Mouse (Mus musculus) ES-E14 (cell line): ENCODE data around the gene Ccdc9. TPM values are rescaled to one million over a fixed set of nuclear protein-coding genes. Genes with fewer than 3 reads are reported as not detected.

Experiments used
- DNase-seq: peaks from one replicate; pipeline ENCODE4 v3.0.0-alpha.2; 2013; ENCODE audit warnings: low read depth, low spot score
- H3K27ac ChIP-seq: 2 replicates; pipeline ENCODE4 v1.5.1; 2012; ENCODE audit warnings: low read depth, mild to moderate bottlenecking, low read length, moderate library complexity, mixed read lengths; ENCODE audit not compliant: poor library complexity, insufficient read depth, severe bottlenecking
- H3K36me3 ChIP-seq: 2 replicates; pipeline ENCODE4 v1.6.1; 2012; ENCODE audit warnings: mild to moderate bottlenecking, low read length, moderate library complexity, mixed read lengths; ENCODE audit not compliant: control insufficient read depth, poor library complexity, insufficient read depth, severe bottlenecking
- H3K4me1 ChIP-seq, 2 experiments: fragments of 150-350 bp in 1 of 2; sonication (generic) in 1 of 2; 2 replicates each; pipeline ENCODE4 v1.6.1; 2012; ENCODE audit warnings: low read length in 2 of 2, mild to moderate bottlenecking in 1 of 2, mixed read lengths in 1 of 2; ENCODE audit not compliant: control insufficient read depth in 2 of 2, insufficient read depth in 2 of 2, poor library complexity in 1 of 2
- H3K4me3 ChIP-seq, 2 experiments: fragments of 150-350 bp in 1 of 2; sonication (generic) in 1 of 2; 2 replicates each; pipeline ENCODE4 v1.5.1; 2012; ENCODE audit warnings: low read length in 2 of 2, low read depth in 1 of 2, mild to moderate bottlenecking in 1 of 2, mixed read lengths in 1 of 2; ENCODE audit not compliant: insufficient read depth in 1 of 2, poor library complexity in 1 of 2, severe bottlenecking in 1 of 2
- H3K9ac ChIP-seq: 2 replicates; pipeline ENCODE4 v1.6.1; 2012; ENCODE audit warnings: low read depth, mild to moderate bottlenecking, low read length, mixed read lengths; ENCODE audit not compliant: poor library complexity, insufficient read depth, severe bottlenecking
- H3K9me3 ChIP-seq: fragments of 150-350 bp; sonication (generic); 2 replicates; pipeline ENCODE4 v1.6.1; 2012; ENCODE audit warnings: low read depth, mild to moderate bottlenecking, low read length; ENCODE audit not compliant: control insufficient read depth, insufficient read depth
- CHD2 ChIP-seq: IDR thresholded peaks from 2 replicates; pipeline ENCODE4 v1.6.1; 2014; ENCODE audit warnings: mild to moderate bottlenecking, low read depth, low read length, inconsistent platforms
- HCFC1 ChIP-seq: IDR thresholded peaks from 2 replicates; pipeline ENCODE4 v1.6.1; 2012; ENCODE audit warnings: low read length, inconsistent platforms, borderline replicate concordance; ENCODE audit not compliant: insufficient read depth
- MAFK ChIP-seq: IDR thresholded peaks from 2 replicates; pipeline ENCODE4 v1.6.1; 2014; ENCODE audit warnings: mild to moderate bottlenecking, low read depth, low read length, inconsistent platforms; ENCODE audit not compliant: insufficient read depth
- ZC3H11A ChIP-seq: IDR thresholded peaks from 2 replicates; pipeline ENCODE4 v1.6.1; 2012; ENCODE audit warnings: low read depth, mild to moderate bottlenecking, inconsistent platforms, low read length, borderline replicate concordance
- ZNF384 ChIP-seq: IDR thresholded peaks from 2 replicates; pipeline ENCODE4 v1.6.1; 2012; ENCODE audit warnings: low read depth, low read length, inconsistent platforms
- in situ Hi-C, 2 experiments: fragments of 600-800 bp; cut with MboI; formaldehyde crosslinking; loops; one replicate each; pipeline ENCODE4 v1.15.1; 2025; ENCODE audit warnings: low sequenced_read_pairs in 2 of 2, inconsistent platforms in 1 of 2; ENCODE audit not compliant: unreplicated experiment in 2 of 2
- total RNA-seq: library from RNA; depleted of rRNA; stranded (reverse); fragments of 300-350 nt; gene quantifications from 2 replicates; pipeline ENCODE4 v1.2.3, GENCODE M21; 2012; rRNA removed

Gene Ccdc9
- total RNA-seq, 1 experiment: 53.9 TPM

GRCm38 (mm10) chr7:16241787-16242186 is 44.8 kb downstream of the Ccdc9 start:
- TF ChIP-seq ZC3H11A: no peak
- Histone ChIP-seq H3K9ac (no peak overlapping the region), H3K4me3 (no peak overlapping the region), H3K27ac (no peak overlapping the region), H3K9me3 (no peaks in the 10 kb centered on the region), H3K4me1 (peaks cover 1 to 2% of the 10 kb centered on the region in 2 experiments; a peak in 1 of 4 replicates), H3K36me3 (no peaks in the 10 kb centered on the region)
- in situ Hi-C loops: no loop called here
- DNase-seq: peak; percentile 47

GRCm38 (mm10) chr7:16240978-16241303 is 45.7 kb downstream of the Ccdc9 start:
- no peak for DNase-seq
- Histone ChIP-seq H3K9me3 (no peaks in the 10 kb centered on the region), H3K4me3 (no peak overlapping the region), H3K36me3 (no peaks in the 10 kb centered on the region), H3K4me1 (peaks cover 1 to 2% of the 10 kb centered on the region in 2 experiments; a peak in 1 of 4 replicates), H3K27ac (no peak overlapping the region), H3K9ac (no peak overlapping the region)
- TF ChIP-seq ZC3H11A (no peak), CHD2 (no peak), HCFC1 (no peak), MAFK (no peak)
- in situ Hi-C loops: no loop called here

GRCm38 (mm10) chr7:16240281-16240977 is 46.2 kb downstream of the Ccdc9 start:
- TF ChIP-seq MAFK (no peak), CHD2 (no peak), ZC3H11A (no peak), HCFC1 (no peak), ZNF384 (no peak)
- Histone ChIP-seq H3K4me3 (no peak overlapping the region), H3K27ac (no peak overlapping the region), H3K9me3 (no peaks in the 10 kb centered on the region), H3K9ac (no peak overlapping the region), H3K36me3 (no peaks in the 10 kb centered on the region), H3K4me1 (peaks cover 1 to 2% of the 10 kb centered on the region in 2 experiments; a peak in 1 of 4 replicates)
- in situ Hi-C loops: no loop called here
- DNase-seq: no peak

- no peaks in the 10 kb centered on the region for H3K36me3 ChIP-seq
- no peak for DNase-seq
- no peak for TF ChIP-seq ZC3H11A
- TF ChIP-seq CHD2: no peak
- no peak for TF ChIP-seq HCFC1
- TF ChIP-seq MAFK: no peak
- TF ChIP-seq ZNF384: no peak
- no peak overlapping the region for H3K9ac ChIP-seq
- in situ Hi-C loops: no loop called here
- H3K4me1 ChIP-seq: peaks cover 1 to 2% of the 10 kb centered on the region in 2 experiments; a peak in 1 of 4 replicates
- H3K4me3 ChIP-seq: no peak overlapping the region
- H3K9me3 ChIP-seq: no peaks in the 10 kb centered on the region
- H3K27ac ChIP-seq: no peak overlapping the region
These were observed 47.0 kb downstream of the Ccdc9 start for GRCm38 (mm10) chr7:16239554-16239997.

- H3K4me3 ChIP-seq: no peak overlapping the region
- H3K4me1 ChIP-seq: peaks cover 2 to 4% of the 10 kb centered on the region in 2 experiments; a peak in 2 of 4 replicates
- no peak overlapping the region for H3K27ac ChIP-seq
- in situ Hi-C loops: no loop called here
- H3K9ac ChIP-seq: no peak overlapping the region
- no peaks in the 10 kb centered on the region for H3K9me3 ChIP-seq
- TF ChIP-seq CHD2 (no peak), ZC3H11A (no peak), ZNF384 (no peak), MAFK (peak; percentile 77)
- no peaks in the 10 kb centered on the region for H3K36me3 ChIP-seq
- DNase-seq: peak; percentile 42
These were observed 56.7 kb downstream of the Ccdc9 start for GRCm38 (mm10) chr7:16229869-16230268.

Other genes starting within 250 kb of the Ccdc9 start
- 3.5 and 3.6 TPM in 2 replicates for gene Bicra, start 238.9 kb downstream of the Ccdc9 start, total RNA-seq
- 0.36 and 0.53 TPM in 2 replicates for gene Zfp541, start 225.0 kb downstream of the Ccdc9 start, total RNA-seq
- gene Napa, start 188.3 kb downstream of the Ccdc9 start, total RNA-seq: 99.5 and 103 TPM in 2 replicates
- 15.4 and 20.0 TPM in 2 replicates for gene Kptn, start 166.9 kb downstream of the Ccdc9 start, total RNA-seq
- 3.1 and 7.8 TPM in 2 replicates for gene Slc8a2, start 157.0 kb downstream of the Ccdc9 start, total RNA-seq
- 2.6 and 3.8 TPM in 2 replicates for gene Meis3, start 111.7 kb downstream of the Ccdc9 start, total RNA-seq
- 8.6 and 11.0 TPM in 2 replicates for gene Dhx34, start 64.8 kb downstream of the Ccdc9 start, total RNA-seq
- gene C5ar2, start 42.6 kb downstream of the Ccdc9 start, total RNA-seq: 0.05 and 0.13 TPM in 2 replicates
- gene C5ar1, start 27.3 kb downstream of the Ccdc9 start, total RNA-seq: not detected in 2 replicates
- 2.1 TPM in 2 replicates for gene Inafm1, start 13.2 kb downstream of the Ccdc9 start, total RNA-seq
- gene Bbc3, start 21.6 kb upstream of the Ccdc9 start, total RNA-seq: 21.9 and 34.9 TPM in 2 replicates
- 163 and 213 TPM in 2 replicates for gene Sae1, start 101.0 kb upstream of the Ccdc9 start, total RNA-seq
- gene Zc3h4, start 114.1 kb upstream of the Ccdc9 start, total RNA-seq: 43.7 and 43.9 TPM in 2 replicates
- gene Tmem160, start 166.0 kb upstream of the Ccdc9 start, total RNA-seq: 82.7 and 117 TPM in 2 replicates
- gene Npas1, start 190.9 kb upstream of the Ccdc9 start, total RNA-seq: 0.22 and 0.48 TPM in 2 replicates